Mouse (Mus musculus) embryo, embryonic 11.5 days (tissue): Measurements from ENCODE around the gene Pla2g12a.
A peak's percentile ranks its signal among the peaks of the same experiment; 100 is the strongest.

ENCODE experiments used
- DNase-seq: peaks from one replicate; pipeline ENCODE4 v3.0.0-alpha.2; 2012; ENCODE audit warnings: low read depth, low spot score

Gene Pla2g12a

GRCm38 (mm10) chr3:129878405-129879021 is at the start of gene Pla2g12a:
Pla2g12a (plus strand) TSS chr3:129878606.
- DNase-seq: peak; percentile 88

GRCm38 (mm10) chr3:129830626-129831025 is 47.8 kb upstream of the Pla2g12a start:
- no peak for DNase-seq

GRCm38 (mm10) chr3:129831035-129831568 is 47.3 kb upstream of the Pla2g12a start, which contains the start of gene Gar1:
Gar1 (minus strand) TSS chr3:129831396.
- DNase-seq: peak; percentile 95

GRCm38 (mm10) chr3:129835388-129835934 is 42.9 kb upstream of the Pla2g12a start, which contains the start of gene Cfi:
Cfi (plus strand) TSS chr3:129835884.
- DNase-seq: no peak

- DNase-seq: no peak
Observed at GRCm38 (mm10) chr3:129836051-129836697, 42.2 kb upstream of the Pla2g12a start.

- DNase-seq: no peak
Observed at GRCm38 (mm10) chr3:129836965-129837364, 41.4 kb upstream of the Pla2g12a start.

- no peak for DNase-seq
Observed at GRCm38 (mm10) chr3:129838017-129838416, 40.4 kb upstream of the Pla2g12a start.

GRCm38 (mm10) chr3:129845868-129846267 is 32.5 kb upstream of the Pla2g12a start:
- no peak for DNase-seq

- DNase-seq: no peak
Observed at GRCm38 (mm10) chr3:129846846-129847245, 31.6 kb upstream of the Pla2g12a start.

- no peak for DNase-seq
Observed at GRCm38 (mm10) chr3:129862592-129862991, 15.8 kb upstream of the Pla2g12a start.

- DNase-seq: no peak
Observed at GRCm38 (mm10) chr3:129863698-129864097, 14.7 kb upstream of the Pla2g12a start.

GRCm38 (mm10) chr3:129877327-129877726 is 1.1 kb upstream of the Pla2g12a start:
- DNase-seq: no peak

GRCm38 (mm10) chr3:129879131-129879757 is 838 bp downstream of the Pla2g12a start:
- peak; percentile 30 for DNase-seq

GRCm38 (mm10) chr3:129879913-129880312 is 1.5 kb downstream of the Pla2g12a start:
- no peak for DNase-seq

- no peak for DNase-seq
Observed at GRCm38 (mm10) chr3:129880925-129881593, 2.7 kb downstream of the Pla2g12a start.

GRCm38 (mm10) chr3:129885577-129885976 is 7.2 kb downstream of the Pla2g12a start:
- no peak for DNase-seq

GRCm38 (mm10) chr3:129886430-129886829 is 8.0 kb downstream of the Pla2g12a start:
- no peak for DNase-seq

GRCm38 (mm10) chr3:129887779-129888517 is 9.5 kb downstream of the Pla2g12a start:
- DNase-seq: no peak

- DNase-seq: no peak
Observed at GRCm38 (mm10) chr3:129892003-129892402, 13.6 kb downstream of the Pla2g12a start.

GRCm38 (mm10) chr3:129893143-129893542 is 14.7 kb downstream of the Pla2g12a start:
- DNase-seq: no peak

- no peak for DNase-seq
Observed at GRCm38 (mm10) chr3:129896591-129896990, 18.2 kb downstream of the Pla2g12a start.
